Mouse (Mus musculus): ENCODE results near the gene Map3k4. TPM values are rescaled to one million over a fixed set of nuclear protein-coding genes. Genes with fewer than 3 reads are reported as not detected.

Gene Map3k4
- polyA plus RNA-seq, 1 experiment from 2014 or later, result 29.2 TPM

DNA sequence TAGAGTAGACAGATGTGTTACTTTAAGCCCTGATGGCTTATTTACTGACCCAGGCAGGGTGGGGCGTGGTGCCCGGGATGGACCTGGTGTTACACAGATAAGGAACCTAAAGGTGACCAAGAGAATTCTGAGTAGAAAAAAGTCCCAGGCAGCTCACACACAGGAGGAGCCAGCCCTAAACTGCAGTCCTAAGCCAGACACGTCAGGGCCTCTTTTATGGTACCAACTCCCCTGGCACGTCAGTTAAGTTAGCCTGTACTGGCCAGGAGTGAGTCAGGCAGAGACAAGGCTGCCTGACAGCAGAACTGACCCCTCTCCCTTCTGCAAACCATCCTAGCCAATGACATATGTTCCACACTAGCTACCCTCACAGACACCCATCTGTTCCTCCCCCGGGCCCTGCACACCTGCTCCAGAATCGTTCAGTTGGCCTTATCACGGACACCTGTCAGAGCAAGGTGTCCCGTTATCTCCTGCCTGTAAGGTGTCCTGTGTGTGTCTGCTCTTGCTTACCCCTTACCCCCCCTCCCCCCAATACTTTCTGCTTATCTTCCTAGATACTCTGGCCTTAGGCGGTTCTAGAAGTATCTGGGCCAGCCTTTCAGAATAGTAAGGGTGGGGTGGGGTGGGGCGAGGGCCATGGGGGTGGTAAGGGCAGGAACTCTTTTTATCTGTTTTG is 113.4 kb downstream of the Map3k4 start:
- no peak overlapping the region for H3K4me2 ChIP-seq (ENCODE audit: low read length)
- DNase-seq (ENCODE audit: low spot score) (no peak), ATAC-seq (no peak)
- no peak overlapping the region for H3K9ac ChIP-seq (ENCODE audit: low read length)
- H3K27ac ChIP-seq (ENCODE audit: low read depth, low read length), result peak overlapping the region; percentile 4; the same call in 1 of the 2 replicates
- no peaks in the 10 kb centered on the region for H3K27me3 ChIP-seq (replicated peaks; ENCODE audit: control insufficient read depth, insufficient read depth, low read length)
- peaks cover 33% of the 10 kb centered on the region for H3K4me1 ChIP-seq (ENCODE audit: control insufficient read depth, insufficient read depth, low read length)
- H3K4me3 ChIP-seq (ENCODE audit: low read depth, low read length), result no peak overlapping the region
- 67% methylated on average over 10 of the region's 10 CpGs for whole genome bisulfite sequencing
- no peaks in the 10 kb centered on the region for H3K9me3 ChIP-seq (replicated peaks; ENCODE audit: control insufficient read depth, low read length)
- H3K36me3 ChIP-seq (ENCODE audit: control insufficient read depth, insufficient read depth, low read length), result no peaks in the 10 kb centered on the region

- H3K9ac ChIP-seq (ENCODE audit: low read length), result no peak overlapping the region
- H3K4me1 ChIP-seq (ENCODE audit: control insufficient read depth, insufficient read depth, low read length), result peaks cover 35% of the 10 kb centered on the region
- peak; percentile 29 for DNase-seq (ENCODE audit: low spot score)
- no peak overlapping the region for H3K4me3 ChIP-seq (ENCODE audit: low read depth, low read length)
- no peaks in the 10 kb centered on the region for H3K36me3 ChIP-seq (ENCODE audit: control insufficient read depth, insufficient read depth, low read length)
- no peak for ATAC-seq
- 53% methylated on average over 3 of the region's 3 CpGs for WGBS
- no peak overlapping the region; the same call in none of the 2 replicates for H3K27ac ChIP-seq (ENCODE audit: low read depth, low read length)
- no peaks in the 10 kb centered on the region for H3K9me3 ChIP-seq (replicated peaks; ENCODE audit: control insufficient read depth, low read length)
- H3K27me3 ChIP-seq (replicated peaks; ENCODE audit: control insufficient read depth, insufficient read depth, low read length), result no peaks in the 10 kb centered on the region
- no peak overlapping the region for H3K4me2 ChIP-seq (ENCODE audit: low read length)
Measured at GRCm38 (mm10) chr17:12204689-12205014, 113.9 kb downstream of the Map3k4 start.

DNA sequence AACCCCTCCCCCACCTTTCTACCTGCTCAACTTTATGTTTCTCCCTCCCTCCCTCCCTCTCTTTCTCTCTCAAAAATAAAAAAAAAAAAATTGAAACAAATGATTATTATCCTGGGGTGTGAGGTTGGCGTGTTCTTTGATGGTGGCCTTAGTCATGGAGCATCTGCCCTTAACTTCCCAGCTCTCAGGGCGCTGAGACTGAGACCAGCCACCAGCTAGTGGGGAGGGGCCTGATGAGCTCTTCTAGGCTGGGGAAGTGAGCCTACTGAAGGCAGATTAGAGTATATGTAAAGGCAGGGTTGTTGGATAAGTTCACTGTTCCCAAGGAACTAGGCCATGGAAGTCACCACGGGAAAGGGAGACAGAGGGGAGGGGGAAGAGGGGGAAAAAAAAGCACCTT is 114.3 kb downstream of the Map3k4 start:
- WGBS, result 74% methylated on average over 3 of the region's 3 CpGs
- no peak overlapping the region for H3K9ac ChIP-seq (ENCODE audit: low read length)
- H3K4me2 ChIP-seq (ENCODE audit: low read length), result no peak overlapping the region
- no peak overlapping the region; the same call in none of the 2 replicates for H3K27ac ChIP-seq (ENCODE audit: low read depth, low read length)
- DNase-seq (ENCODE audit: low spot score), result no peak
- H3K36me3 ChIP-seq (ENCODE audit: control insufficient read depth, insufficient read depth, low read length), result no peaks in the 10 kb centered on the region
- peaks cover 35% of the 10 kb centered on the region for H3K4me1 ChIP-seq (ENCODE audit: control insufficient read depth, insufficient read depth, low read length)
- no peak overlapping the region for H3K4me3 ChIP-seq (ENCODE audit: low read depth, low read length)
- ATAC-seq, result no peak
- H3K27me3 ChIP-seq (replicated peaks; ENCODE audit: control insufficient read depth, insufficient read depth, low read length), result no peaks in the 10 kb centered on the region
- no peaks in the 10 kb centered on the region for H3K9me3 ChIP-seq (replicated peaks; ENCODE audit: control insufficient read depth, low read length)

- Histone ChIP-seq H3K36me3 (ENCODE audit: control insufficient read depth, insufficient read depth, low read length) (no peaks in the 10 kb centered on the region), H3K9me3 (replicated peaks; ENCODE audit: control insufficient read depth, low read length) (no peaks in the 10 kb centered on the region), H3K4me2 (ENCODE audit: low read length) (no peak overlapping the region), H3K4me1 (ENCODE audit: control insufficient read depth, insufficient read depth, low read length) (peaks cover 35% of the 10 kb centered on the region), H3K27ac (ENCODE audit: low read depth, low read length) (no peak overlapping the region), H3K4me3 (ENCODE audit: low read depth, low read length) (no peak overlapping the region), H3K9ac (ENCODE audit: low read length) (no peak overlapping the region), H3K27me3 (replicated peaks; ENCODE audit: control insufficient read depth, insufficient read depth, low read length) (no peaks in the 10 kb centered on the region)
- 35% methylated on average over 15 of the region's 15 CpGs for WGBS
- peak; percentile 84 for ATAC-seq
- peak; percentile 92 for DNase-seq (ENCODE audit: low spot score)
Measured at GRCm38 (mm10) chr17:12203414-12203897, 115.1 kb downstream of the Map3k4 start.

DNA sequence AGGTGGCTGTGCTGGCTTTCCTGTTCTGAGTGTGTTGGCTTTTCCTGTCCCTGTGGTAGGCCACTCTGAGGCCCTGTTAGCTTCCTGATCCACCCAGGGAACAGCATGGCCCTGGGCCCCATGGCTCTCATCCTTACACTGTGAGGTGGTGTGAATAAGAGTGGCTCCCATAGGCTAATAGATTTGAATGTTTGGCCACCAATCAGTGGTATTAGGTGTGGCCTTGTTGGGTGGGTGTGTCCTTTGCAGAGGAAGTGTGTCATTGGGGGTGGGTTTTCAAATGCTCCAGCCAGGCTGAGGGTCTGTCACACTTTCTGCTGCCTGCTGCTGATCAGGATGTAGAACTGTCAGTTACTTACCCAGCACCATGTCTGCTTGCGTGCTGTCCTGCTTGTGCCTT is 117.5 kb downstream of the Map3k4 start:
- ATAC-seq, result no peak
- Histone ChIP-seq H3K4me3 (ENCODE audit: low read depth, low read length) (no peak overlapping the region), H3K4me2 (ENCODE audit: low read length) (no peak overlapping the region), H3K4me1 (ENCODE audit: control insufficient read depth, insufficient read depth, low read length) (peaks cover 25% of the 10 kb centered on the region), H3K9me3 (replicated peaks; ENCODE audit: control insufficient read depth, low read length) (no peaks in the 10 kb centered on the region), H3K36me3 (ENCODE audit: control insufficient read depth, insufficient read depth, low read length) (no peaks in the 10 kb centered on the region), H3K27ac (ENCODE audit: low read depth, low read length) (no peak overlapping the region), H3K9ac (ENCODE audit: low read length) (no peak overlapping the region), H3K27me3 (replicated peaks; ENCODE audit: control insufficient read depth, insufficient read depth, low read length) (no peaks in the 10 kb centered on the region)
- 94% methylated on average over 1 of the region's 1 CpGs for WGBS
- DNase-seq (ENCODE audit: low spot score), result no peak

DNA sequence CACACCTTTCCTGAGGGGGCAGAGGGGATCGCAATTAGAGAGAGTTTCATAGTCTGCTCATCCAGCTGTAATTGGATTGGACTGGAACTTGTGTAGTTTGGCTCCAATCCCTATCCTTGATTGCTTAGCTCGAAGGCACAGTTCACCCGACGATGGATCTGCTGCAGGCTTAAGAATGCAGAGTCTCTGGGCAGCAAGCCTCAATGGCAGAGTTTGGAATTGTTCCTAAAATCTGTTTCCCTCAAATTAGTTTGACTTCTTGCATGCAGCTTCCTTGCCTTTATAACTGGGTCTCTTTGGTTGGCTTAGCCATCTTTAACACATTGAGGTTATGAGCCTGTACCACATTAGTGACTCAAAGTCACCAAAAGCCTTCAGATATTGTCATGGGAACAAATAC is 118.7 kb downstream of the Map3k4 start:
- DNase-seq (ENCODE audit: low spot score) (peak; percentile 37), ATAC-seq (no peak)
- Histone ChIP-seq H3K27me3 (replicated peaks; ENCODE audit: control insufficient read depth, insufficient read depth, low read length) (no peaks in the 10 kb centered on the region), H3K4me2 (ENCODE audit: low read length) (no peak overlapping the region), H3K9me3 (replicated peaks; ENCODE audit: control insufficient read depth, low read length) (no peaks in the 10 kb centered on the region), H3K4me3 (ENCODE audit: low read depth, low read length) (no peak overlapping the region), H3K27ac (ENCODE audit: low read depth, low read length) (no peak overlapping the region), H3K9ac (ENCODE audit: low read length) (no peak overlapping the region), H3K36me3 (ENCODE audit: control insufficient read depth, insufficient read depth, low read length) (no peaks in the 10 kb centered on the region), H3K4me1 (ENCODE audit: control insufficient read depth, insufficient read depth, low read length) (peaks cover 22% of the 10 kb centered on the region)
- WGBS, result 58% methylated on average over 4 of the region's 4 CpGs

- H3K27ac ChIP-seq (ENCODE audit: low read depth, low read length), result no peak overlapping the region
- H3K9ac ChIP-seq (ENCODE audit: low read length), result no peak overlapping the region
- no peaks in the 10 kb centered on the region for H3K9me3 ChIP-seq (replicated peaks; ENCODE audit: control insufficient read depth, low read length)
- ATAC-seq (no peak), DNase-seq (ENCODE audit: low spot score) (no peak)
- H3K4me1 ChIP-seq (ENCODE audit: control insufficient read depth, insufficient read depth, low read length), result peaks cover 6% of the 10 kb centered on the region; the same call in 1 of the 2 replicates
- H3K4me2 ChIP-seq (ENCODE audit: low read length), result no peak overlapping the region
- H3K27me3 ChIP-seq (replicated peaks; ENCODE audit: control insufficient read depth, insufficient read depth, low read length), result no peaks in the 10 kb centered on the region
- 77% methylated on average over 10 of the region's 10 CpGs for WGBS
- no peak overlapping the region for H3K4me3 ChIP-seq (ENCODE audit: low read depth, low read length)
- H3K36me3 ChIP-seq (ENCODE audit: control insufficient read depth, insufficient read depth, low read length), result no peaks in the 10 kb centered on the region
Measured at GRCm38 (mm10) chr17:12195604-12196003, 123.0 kb downstream of the Map3k4 start.

GRCm38 (mm10) chr17:12195137-12195536 is 123.5 kb downstream of the Map3k4 start:
- Histone ChIP-seq H3K4me2 (ENCODE audit: low read length) (no peak overlapping the region), H3K9ac (ENCODE audit: low read length) (no peak overlapping the region), H3K27me3 (replicated peaks; ENCODE audit: control insufficient read depth, insufficient read depth, low read length) (no peaks in the 10 kb centered on the region), H3K4me3 (ENCODE audit: low read depth, low read length) (no peak overlapping the region), H3K36me3 (ENCODE audit: control insufficient read depth, insufficient read depth, low read length) (no peaks in the 10 kb centered on the region), H3K4me1 (ENCODE audit: control insufficient read depth, insufficient read depth, low read length) (peaks cover 5% of the 10 kb centered on the region; the same call in 1 of the 2 replicates), H3K27ac (ENCODE audit: low read depth, low read length) (no peak overlapping the region), H3K9me3 (replicated peaks; ENCODE audit: control insufficient read depth, low read length) (no peaks in the 10 kb centered on the region)
- 61% methylated on average over 5 of the region's 5 CpGs for WGBS
- DNase-seq (ENCODE audit: low spot score) (no peak), ATAC-seq (no peak)

DNA sequence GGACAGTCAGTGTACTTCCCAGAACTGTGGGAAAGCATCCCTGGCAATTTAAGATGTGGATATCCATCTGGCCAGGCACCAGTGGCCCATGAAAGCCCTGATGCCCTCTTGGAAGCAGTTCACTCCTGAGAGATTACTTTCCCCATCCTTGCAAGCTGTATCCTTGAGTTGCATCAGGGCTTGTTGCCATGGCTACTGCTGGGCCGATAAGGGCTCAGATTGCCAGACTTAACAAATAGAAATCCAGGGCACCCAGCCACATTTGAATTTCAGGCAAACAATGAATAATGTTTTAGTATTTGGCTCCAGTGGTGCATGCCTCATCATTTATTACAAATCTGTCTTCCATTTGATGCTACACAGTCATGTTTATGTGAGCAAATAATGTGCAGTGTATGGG is 130.8 kb downstream of the Map3k4 start:
- Histone ChIP-seq H3K4me1 (ENCODE audit: control insufficient read depth, insufficient read depth, low read length) (0 out of 2 replicates have a peak, but pooled peaks cover 2% of the 10 kb centered on the region), H3K4me2 (ENCODE audit: low read length) (no peak overlapping the region), H3K4me3 (ENCODE audit: low read depth, low read length) (no peak overlapping the region), H3K27ac (ENCODE audit: low read depth, low read length) (no peak overlapping the region), H3K9ac (ENCODE audit: low read length) (no peak overlapping the region), H3K36me3 (ENCODE audit: control insufficient read depth, insufficient read depth, low read length) (no peaks in the 10 kb centered on the region), H3K27me3 (replicated peaks; ENCODE audit: control insufficient read depth, insufficient read depth, low read length) (no peaks in the 10 kb centered on the region), H3K9me3 (replicated peaks; ENCODE audit: control insufficient read depth, low read length) (no peaks in the 10 kb centered on the region)
- DNase-seq (ENCODE audit: low spot score) (peak; percentile 69), ATAC-seq (no peak)
- WGBS, result 21% methylated on average over 1 of the region's 1 CpGs

Data from forebrain, embryonic 14.5 days (tissue).